ENCODE assay signal across 13 mouse cellular contexts in genomic region chr10:24479148-24479547, GRCm38 (mm10).
DNase-seq lines count a peak whose midpoint lies in the region; ATAC-seq and TF ChIP-seq lines count a peak whose summit lies in the region.
"Had no signal": no experiment of that assay in that cellular context is flagged by ENCODE, and none has a peak within 500 bp of the region (broad histone marks: within the 10 kb centered on the region; RNA-seq: fewer than 3 reads in every experiment).

No protein-coding gene starts in this region.

- H3K9me3 ChIP-seq in hindbrain, postnatal 0 days (ENCODE audit: low read length): no peaks in the 10 kb centered on the region
- H3K9me3 ChIP-seq: embryonic facial prominence, embryonic 13.5 days; forebrain, embryonic 15.5 days; neural tube, embryonic 15.5 days had no signal

- H3K27me3 ChIP-seq in hindbrain, postnatal 0 days (ENCODE audit: insufficient read depth, low read length): no peaks in the 10 kb centered on the region
- H3K27me3 ChIP-seq: embryonic facial prominence, embryonic 13.5 days; forebrain, embryonic 15.5 days; neural tube, embryonic 15.5 days had no signal

- H3K4me2 ChIP-seq in hindbrain, postnatal 0 days (ENCODE audit: low read depth, low read length): no peak overlapping the region
- H3K4me2 ChIP-seq: embryonic facial prominence, embryonic 13.5 days; forebrain, embryonic 15.5 days; neural tube, embryonic 15.5 days had no signal

- no peak overlapping the region for H3K9ac ChIP-seq in hindbrain, postnatal 0 days (replicated peaks; ENCODE audit: low read length)
- H3K9ac ChIP-seq: embryonic facial prominence, embryonic 13.5 days; forebrain, embryonic 15.5 days; neural tube, embryonic 15.5 days had no signal

- no peak for TF ChIP-seq CTCF in hindbrain, postnatal 0 days (IDR thresholded peaks at IDR 0.05; ENCODE audit: low read depth)

- no peak overlapping the region for H3K27ac ChIP-seq in hindbrain, postnatal 0 days
- H3K27ac ChIP-seq: embryonic facial prominence, embryonic 13.5 days; forebrain, embryonic 15.5 days; macrophage; neural tube, embryonic 15.5 days had no signal

- intact Hi-C loops in heart, postnatal 25 days (cut with DNase I): no loop called here

- no peaks in the 10 kb centered on the region for H3K4me1 ChIP-seq in hindbrain, postnatal 0 days (ENCODE audit: insufficient read depth, low read length)
- H3K4me1 ChIP-seq: forebrain, embryonic 15.5 days; neural tube, embryonic 15.5 days had no signal

- ATAC-seq in hindbrain, postnatal 0 days: no peak
- ATAC-seq: forebrain, embryonic 15.5 days had no signal

- no peaks in the 10 kb centered on the region for H3K36me3 ChIP-seq in hindbrain, postnatal 0 days (ENCODE audit: insufficient read depth, low read length)
- H3K36me3 ChIP-seq: embryonic facial prominence, embryonic 13.5 days; forebrain, embryonic 15.5 days; neural tube, embryonic 15.5 days had no signal

- DNase-seq in frontal cortex, adult 2 months (ENCODE audit: extremely low spot score in 1 of 2, low spot score in 1 of 2): peak; percentile 7 to 52
- DNase-seq in frontal cortex, postnatal 14 days (ENCODE audit: low spot score in 2 of 2): no peak
- DNase-seq in right cerebral cortex, postnatal 25 days: peak; percentile 7
- no peak for DNase-seq in right cerebral cortex, postnatal 14 days
- peak; percentile 9 for DNase-seq in heart, postnatal 25 days (ENCODE audit: low spot score)
- no peak for DNase-seq in hindbrain, postnatal 0 days (ENCODE audit: low spot score)
- no peak for DNase-seq in ovary, postnatal 10 days (ENCODE audit: low spot score)
- no peak for DNase-seq in gastrocnemius, postnatal 25 days
- DNase-seq: cerebellum, postnatal 14 days had no signal

- WGBS in hindbrain, postnatal 0 days: 85% methylated on average over 11 of the region's 11 CpGs

- no peak overlapping the region for H3K4me3 ChIP-seq in hindbrain, postnatal 0 days (ENCODE audit: low read length)
- H3K4me3 ChIP-seq: embryonic facial prominence, embryonic 13.5 days; forebrain, embryonic 15.5 days; neural tube, embryonic 15.5 days had no signal

Comparison
In these comparisons a context has a peak if more than half of its experiments do, and no peak if none do; other contexts are left out.
1. DNase-seq: peak in frontal cortex, adult 2 months (2 of 2), right cerebral cortex, postnatal 25 days (single experiment) and heart, postnatal 25 days (single experiment); none in frontal cortex, postnatal 14 days (0 of 2), right cerebral cortex, postnatal 14 days (single experiment), hindbrain, postnatal 0 days (single experiment), ovary, postnatal 10 days (single experiment) and gastrocnemius, postnatal 25 days (single experiment).